Mouse (Mus musculus) regulatory T cell (primary cell): ENCODE data around the gene Snx13.

Source experiments
- in situ Hi-C: fragments of 300-600 bp; cut with MboI, MseI; formaldehyde crosslinking; loops from one replicate; pipeline ENCODE4 v1.15.1; 2025; ENCODE audit warnings: high pct_unique_total_duplicates

Gene Snx13

GRCm38 (mm10) chr12:35191698-35192425, 144.9 kb downstream of the Snx13 start:
- in situ Hi-C loops: loop anchor here (25.0 kb wide), 1 partner anchor 1705 kb away; no protein-coding TSS in a partner anchor

DNA sequence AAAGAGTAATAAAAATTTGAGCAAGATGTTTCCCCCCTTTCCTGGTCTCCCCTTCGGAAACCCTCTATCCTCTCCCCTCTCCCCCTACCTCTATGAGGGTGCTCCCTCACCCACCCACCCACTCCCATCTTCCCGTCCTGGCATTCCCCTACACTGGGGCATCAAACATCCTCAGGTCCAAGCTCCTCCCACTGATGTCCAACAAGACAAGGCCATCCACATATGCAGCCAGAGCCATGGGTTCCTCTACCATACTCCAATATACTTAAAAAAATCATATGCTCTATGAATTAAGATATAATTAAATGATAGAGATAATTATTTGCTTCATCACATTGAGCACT, 145.4 kb downstream of the Snx13 start:
- in situ Hi-C loops: loop anchor here (25.0 kb wide), 1 partner anchor 1705 kb away; no protein-coding TSS in a partner anchor
